Mouse (Mus musculus) kidney, adult 2 months (tissue): ENCODE measurements around the gene Rbms2.

ENCODE experiments used
- CTCF ChIP-seq: fragments of 200-500 bp; conservative IDR thresholded peaks from 2 replicates; pipeline ENCODE4 v1.5.1; 2011; ENCODE audit warnings: low read depth, mild to moderate bottlenecking, control low read depth, low read length, moderate library complexity, mixed read lengths; ENCODE audit not compliant: insufficient read depth, insufficient read length
- POLR2A ChIP-seq: fragments of 200-500 bp; IDR thresholded peaks from one replicate; pipeline ENCODE4 v1.6.1; 2011; ENCODE audit warnings: low read depth, low read length, control low read depth

DNA sequence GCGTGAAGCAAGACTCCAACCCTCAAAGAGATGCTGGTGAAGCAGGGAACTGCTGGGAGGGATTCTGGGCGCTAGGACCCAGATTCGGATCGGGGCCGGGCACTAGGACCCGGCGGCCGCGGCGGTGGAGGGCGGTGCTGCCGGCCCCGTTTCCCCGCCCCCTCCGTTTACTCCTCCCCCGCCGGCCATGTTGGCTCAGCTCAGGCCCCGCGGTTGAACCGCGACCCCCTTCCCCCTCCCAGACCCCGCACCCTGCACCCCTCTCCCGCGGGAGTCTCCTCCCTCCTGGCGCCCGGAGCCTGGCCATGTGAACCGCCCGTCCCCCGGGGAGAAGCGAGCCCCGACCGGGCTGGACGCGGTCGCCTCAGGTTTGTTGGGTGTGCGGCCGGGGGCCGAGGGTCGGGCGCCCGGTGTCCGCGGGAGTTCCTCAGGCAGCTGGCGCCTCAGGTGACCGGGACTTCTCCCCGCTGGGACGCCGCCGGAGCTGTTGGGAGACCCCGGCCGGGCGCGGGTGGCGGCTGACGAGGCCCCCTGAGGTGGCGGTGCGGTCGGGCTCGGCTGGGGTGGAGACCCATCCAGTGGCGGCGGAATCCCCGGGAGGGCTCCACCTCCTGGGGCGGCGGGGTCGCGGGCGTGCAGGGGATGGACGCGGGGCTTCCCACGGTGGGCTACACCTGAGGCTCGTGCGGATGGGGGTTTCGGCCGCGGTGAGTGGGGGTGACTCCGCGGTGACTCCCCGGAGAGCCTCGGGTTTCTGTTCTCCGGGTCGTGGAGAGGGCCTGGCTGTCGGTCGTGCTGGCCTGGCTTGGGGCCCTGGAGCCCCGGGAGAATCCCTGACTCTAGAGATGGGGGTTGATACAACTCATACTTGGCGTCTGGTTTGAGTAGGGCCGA is 83.2 kb downstream of the Rbms2 start:
- TF ChIP-seq CTCF (no peak), POLR2A (no peak)
